ENCODE assay signal across 16 mouse cellular contexts in genomic region chr8:109864798-109865197, GRCm38 (mm10). TPM values are rescaled to one million over a fixed set of nuclear protein-coding genes. Genes with fewer than 3 reads are reported as not detected.
DNase-seq lines count a peak whose midpoint lies in the region; ATAC-seq and TF ChIP-seq lines count a peak whose summit lies in the region.
"Had no signal": no experiment of that assay in that cellular context is flagged by ENCODE, and none has a peak within 500 bp of the region (broad histone marks: within the 10 kb centered on the region; RNA-seq: fewer than 3 reads in every experiment).

No protein-coding gene starts in this region.

- no peaks in the 10 kb centered on the region for H3K9me3 ChIP-seq in G1E (replicated peaks)
- H3K9me3 ChIP-seq in MEL (replicated peaks; ENCODE audit: insufficient read depth, low read length) = no peaks in the 10 kb centered on the region
- H3K9me3 ChIP-seq in liver, postnatal 0 days (ENCODE audit: low read length) = no peaks in the 10 kb centered on the region
- H3K9me3 ChIP-seq: embryonic facial prominence, embryonic 12.5 days; midbrain, embryonic 12.5 days had no signal

- no peak for TF ChIP-seq POLR2A in MEL (IDR thresholded peaks at IDR 0.05; ENCODE audit: control insufficient read depth in 1 of 2, insufficient read depth in 1 of 2, low read depth in 1 of 2, low read length in 2 of 2, poor library complexity in 1 of 2)

- peak; percentile 92 for TF ChIP-seq EP300 in MEL (IDR thresholded peaks at IDR 0.05; ENCODE audit: low read depth in 1 of 2, low read length in 2 of 2)
- TF ChIP-seq EP300 in liver, postnatal 0 days (IDR thresholded peaks at IDR 0.05; ENCODE audit: low read depth) = peak; percentile 98

- H3K27me3 ChIP-seq in G1E (ENCODE audit: insufficient read depth, low read length) (no peaks in the 10 kb centered on the region), MEL (ENCODE audit: control insufficient read depth in 1 of 2, insufficient read depth in 2 of 2, low read length in 2 of 2) (no peaks in the 10 kb centered on the region)
- H3K27me3 ChIP-seq in liver, postnatal 0 days (ENCODE audit: insufficient read depth, low read length) = no peaks in the 10 kb centered on the region
- H3K27me3 ChIP-seq: embryonic facial prominence, embryonic 12.5 days; midbrain, embryonic 12.5 days had no signal

- DNase-seq in G1E (ENCODE audit: low spot score) (peak; percentile 15), MEL (ENCODE audit: low read depth, low spot score) (peak; percentile 64)
- DNase-seq in liver, postnatal 0 days = peak; percentile 47
- no peak for DNase-seq in left cerebral cortex, adult 9 months (ENCODE audit: low spot score in 2 of 2)
- DNase-seq in layer of hippocampus, adult 9-11 months = no peak
- no peak for DNase-seq in layer of hippocampus, adult 9-10 months (ENCODE audit: low spot score)
- DNase-seq: adrenal gland, adult 2 months; gastrocnemius, postnatal 10 days; heart, postnatal 14 days; kidney, postnatal 14 days; lung, postnatal 14 days had no signal

- 37% methylated on average over 2 of the region's 2 CpGs for WGBS in liver, postnatal 0 days (ENCODE audit: insufficient replicate concordance)

- peaks cover 4% of the 10 kb centered on the region; the same call in 1 of the 2 replicates for H3K79me2 ChIP-seq in MEL (ENCODE audit: control insufficient read depth, insufficient read depth, low read length, poor library complexity)

- peaks cover 62% of the 10 kb centered on the region for H3K4me1 ChIP-seq in G1E (ENCODE audit: insufficient read depth, low read depth, low read length)
- H3K4me1 ChIP-seq in MEL (ENCODE audit: control insufficient read depth in 1 of 2, insufficient read depth in 2 of 2, low read length in 2 of 2) = peaks cover 16% of the 10 kb centered on the region in 2 experiments
- H3K4me1 ChIP-seq in liver, postnatal 0 days (ENCODE audit: insufficient read depth) = peaks cover 31% of the 10 kb centered on the region

- peak overlapping the region; percentile 7; the same call in 1 of the 2 replicates for H3K27ac ChIP-seq in MEL (ENCODE audit: control insufficient read depth, low read depth, low read length)
- H3K27ac ChIP-seq in liver, postnatal 0 days (ENCODE audit: low read depth) = peak overlapping the region; percentile 94
- H3K27ac ChIP-seq: embryonic facial prominence, embryonic 12.5 days; midbrain, embryonic 12.5 days had no signal

- TF ChIP-seq CTCF in G1E (IDR thresholded peaks at IDR 0.05; ENCODE audit: low read depth, low read length) (no peak), MEL (IDR thresholded peaks at IDR 0.05 in 2 of 3, conservative IDR thresholded peaks at IDR 0.05 in 1 of 3; ENCODE audit: control insufficient read depth in 1 of 3, insufficient read depth in 1 of 3, low read depth in 2 of 3, low read length in 3 of 3, poor library complexity in 1 of 3, severe bottlenecking in 1 of 3) (no peak)
- no peak for TF ChIP-seq CTCF in liver, postnatal 0 days (IDR thresholded peaks at IDR 0.05; ENCODE audit: low read depth)

- TF ChIP-seq RAD21 in MEL (IDR thresholded peaks at IDR 0.05; ENCODE audit: low read depth, low read length) = no peak

- H3K4me3 ChIP-seq in G1E (ENCODE audit: low read depth, low read length) (no peak overlapping the region), MEL (ENCODE audit: control insufficient read depth in 1 of 2, insufficient read depth in 1 of 2, low read depth in 2 of 2, low read length in 2 of 2) (no peak overlapping the region)
- no peak overlapping the region for H3K4me3 ChIP-seq in liver, postnatal 0 days (ENCODE audit: low read depth, low read length)
- H3K4me3 ChIP-seq: embryonic facial prominence, embryonic 12.5 days; midbrain, embryonic 12.5 days had no signal

- H3K36me3 ChIP-seq in G1E (replicated peaks) (peaks cover 32% of the 10 kb centered on the region), MEL (ENCODE audit: control insufficient read depth in 1 of 2, insufficient read depth in 2 of 2, low read length in 2 of 2) (peaks cover 9 to 33% of the 10 kb centered on the region in 2 experiments)
- peaks cover 36% of the 10 kb centered on the region for H3K36me3 ChIP-seq in liver, postnatal 0 days (replicated peaks; ENCODE audit: insufficient read depth, low read length)

- peak overlapping the region; percentile 90 for H3K4me2 ChIP-seq in liver, postnatal 0 days (ENCODE audit: low read depth, low read length)
- H3K4me2 ChIP-seq: embryonic facial prominence, embryonic 12.5 days; midbrain, embryonic 12.5 days had no signal

- peak; percentile 55 for ATAC-seq in G1E (ENCODE audit: extremely low read depth, insufficient number of reproducible peaks, low FRiP score, poor library complexity, severe bottlenecking)
- peak; percentile 67 for ATAC-seq in erythroid progenitor cell, adult 5-6 weeks (replicated peaks; ENCODE audit: low FRiP score, poor library complexity, severe bottlenecking)
- ATAC-seq in liver, postnatal 0 days = peak; percentile 47
- ATAC-seq: hindbrain, embryonic 16.5 days; intestine, postnatal 0 days had no signal

- H3K9ac ChIP-seq in MEL (ENCODE audit: control insufficient read depth, low read depth, low read length, poor library complexity, severe bottlenecking) = no peak overlapping the region
- H3K9ac ChIP-seq in liver, postnatal 0 days (replicated peaks) = peak overlapping the region; percentile 51; the same call in 1 of the 2 replicates
- H3K9ac ChIP-seq: embryonic facial prominence, embryonic 12.5 days; midbrain, embryonic 12.5 days had no signal

TF ChIP-seq in MEL, 35 proteins besides CTCF, POLR2A, EP300 and RAD21 (continues in another document):
- TF ChIP-seq NELFE (IDR thresholded peaks at IDR 0.05; ENCODE audit: low read depth, low read length) = no peak
- peak; percentile 37; the same call in 1 of the 2 replicates for TF ChIP-seq ZNF384 (IDR thresholded peaks at IDR 0.05; ENCODE audit: low read depth, low read length)
- 0 out of 2 replicates have a peak, but pooled peaks have one; percentile 34 for TF ChIP-seq MXI1 (IDR thresholded peaks at IDR 0.05; ENCODE audit: low read depth, low read length)
- no peak for TF ChIP-seq KAT2A (conservative IDR thresholded peaks at IDR 0.05; ENCODE audit: low read depth, low read length)
- peak; percentile 67; the same call in 1 of the 2 replicates for TF ChIP-seq MEF2A (IDR thresholded peaks at IDR 0.05; ENCODE audit: extremely low read depth, insufficient replicate concordance, low read depth, low read length, poor library complexity, severe bottlenecking)
- no peak for TF ChIP-seq TBP (IDR thresholded peaks at IDR 0.05; ENCODE audit: low read depth, low read length)
- peak; percentile 24; the same call in 1 of the 2 replicates for TF ChIP-seq BHLHE40 (IDR thresholded peaks at IDR 0.05; ENCODE audit: borderline replicate concordance, low read depth, low read length)
- no peak for TF ChIP-seq ELF1 (IDR thresholded peaks at IDR 0.05; ENCODE audit: low read depth, low read length)
- 0 out of 2 replicates have a peak, but pooled peaks have one; percentile 23 for TF ChIP-seq HCFC1 (IDR thresholded peaks at IDR 0.05; ENCODE audit: low read depth, low read length)
- TF ChIP-seq POLR2AphosphoS5 (IDR thresholded peaks at IDR 0.05; ENCODE audit: borderline replicate concordance, low read depth, low read length) = no peak
- TF ChIP-seq GABPA (IDR thresholded peaks at IDR 0.05; ENCODE audit: low read depth, low read length) = no peak
- TF ChIP-seq ETS1 (IDR thresholded peaks at IDR 0.05; ENCODE audit: low read depth, low read length) = peak; percentile 85
- no peak for TF ChIP-seq JUND (IDR thresholded peaks at IDR 0.05; ENCODE audit: low read depth, low read length)
- TF ChIP-seq ZC3H11A (IDR thresholded peaks at IDR 0.05; ENCODE audit: low read depth, low read length) = no peak
- peak; percentile 34; the same call in 1 of the 2 replicates for TF ChIP-seq MYB (IDR thresholded peaks at IDR 0.05; ENCODE audit: low read depth, low read length)
- TF ChIP-seq UBTF (IDR thresholded peaks at IDR 0.05; ENCODE audit: borderline replicate concordance, insufficient read depth, low read depth, low read length) = no peak
- TF ChIP-seq USF1 (IDR thresholded peaks at IDR 0.05; ENCODE audit: low read depth, low read length) = no peak
- no peak for TF ChIP-seq MAZ (IDR thresholded peaks at IDR 0.05; ENCODE audit: low read depth, low read length)
- TF ChIP-seq CHD1 (IDR thresholded peaks at IDR 0.05; ENCODE audit: low read depth, low read length) = no peak
- TF ChIP-seq NRF1 (IDR thresholded peaks at IDR 0.05; ENCODE audit: insufficient read depth, low read depth, low read length, poor library complexity, severe bottlenecking) = no peak
- TF ChIP-seq TCF12 (IDR thresholded peaks at IDR 0.05; ENCODE audit: low read depth, low read length) = peak; percentile 96
- peak; percentile 85 for TF ChIP-seq TAL1 (IDR thresholded peaks at IDR 0.05; ENCODE audit: low read length)
- no peak; the same call in 1 of the 2 replicates for TF ChIP-seq MAFK (IDR thresholded peaks at IDR 0.05; ENCODE audit: borderline replicate concordance, low read depth, low read length)
- TF ChIP-seq CHD2 (IDR thresholded peaks at IDR 0.05; ENCODE audit: low read length) = peak; percentile 22; the same call in 1 of the 2 replicates
- TF ChIP-seq RCOR1 (IDR thresholded peaks at IDR 0.05; ENCODE audit: low read depth, low read length) = peak; percentile 84
- peak; percentile 18; the same call in 1 of the 2 replicates for TF ChIP-seq POLR2AphosphoS2 (IDR thresholded peaks at IDR 0.05; ENCODE audit: low read length)
- no peak for TF ChIP-seq SMC3 (IDR thresholded peaks at IDR 0.05; ENCODE audit: low read depth, low read length)
- no peak for TF ChIP-seq ZKSCAN1 (IDR thresholded peaks at IDR 0.05; ENCODE audit: low read depth, low read length)
- TF ChIP-seq USF2 (IDR thresholded peaks at IDR 0.05; ENCODE audit: borderline replicate concordance in 1 of 2, insufficient read depth in 1 of 2, low read depth in 1 of 2, low read length in 2 of 2) = no peak
- peak; percentile 91 for TF ChIP-seq GATA1 (IDR thresholded peaks at IDR 0.05; ENCODE audit: low read depth, low read length)
- TF ChIP-seq MAX (IDR thresholded peaks at IDR 0.05; ENCODE audit: low read length) = no peak
- no peak for TF ChIP-seq ZMIZ1 (IDR thresholded peaks at IDR 0.05; ENCODE audit: low read depth, low read length)

RNA-seq across cellular contexts. Expression of gene Phlpp2, which starts 3.5 kb away (rescaled TPM):
- 9.5 and 15.0 TPM in 2 replicates for total RNA-seq in G1E (2014; fragmentation: Nextera tagmentation)
- 4.8 and 6.5 TPM in 2 replicates for total RNA-seq in G1E (2017)
- 2.9 and 3.7 TPM in 2 replicates for polyA plus RNA-seq in G1E (2012)
- 1.7 and 2.1 TPM in 2 replicates for total RNA-seq in MEL (2012; rRNA removed)
- 1 to 10 TPM in 1 of 2 experiments, not detected in 1; 5.9 TPM for polyA plus RNA-seq in MEL (2012; ENCODE audit: insufficient read depth in 1 of 2, insufficient read length in 2 of 2, low read depth in 1 of 2, low replicate concordance in 2 of 2, missing spikeins in 1 of 2)
- 36.0 and 45.7 TPM in 2 replicates for total RNA-seq in erythroid progenitor cell, adult 5-6 weeks (2015; ENCODE audit: low replicate concordance)
- 59.8 and 73.4 TPM in 2 replicates for total RNA-seq in erythroid progenitor cell, adult 5-6 weeks (2017; ENCODE audit: low replicate concordance)
- polyA plus RNA-seq in liver, postnatal 0 days (2015; fragmentation: Nextera tagmentation; extraction: Ambion mirVana) = 1.5 TPM in 2 replicates

Comparison
In these comparisons a context has a peak if more than half of its experiments do, and no peak if none do; other contexts are left out.
1. DNase-seq: peak in G1E (single experiment), MEL (single experiment) and liver, postnatal 0 days (single experiment); none in left cerebral cortex, adult 9 months (0 of 2), layer of hippocampus, adult 9-11 months (single experiment) and layer of hippocampus, adult 9-10 months (single experiment).
2. Peak in every context shown above with its lines, with median percentiles within 50 percentile points of each other: ATAC-seq.